Mouse (Mus musculus): ENCODE measurements around the gene Rnf34.

DNA sequence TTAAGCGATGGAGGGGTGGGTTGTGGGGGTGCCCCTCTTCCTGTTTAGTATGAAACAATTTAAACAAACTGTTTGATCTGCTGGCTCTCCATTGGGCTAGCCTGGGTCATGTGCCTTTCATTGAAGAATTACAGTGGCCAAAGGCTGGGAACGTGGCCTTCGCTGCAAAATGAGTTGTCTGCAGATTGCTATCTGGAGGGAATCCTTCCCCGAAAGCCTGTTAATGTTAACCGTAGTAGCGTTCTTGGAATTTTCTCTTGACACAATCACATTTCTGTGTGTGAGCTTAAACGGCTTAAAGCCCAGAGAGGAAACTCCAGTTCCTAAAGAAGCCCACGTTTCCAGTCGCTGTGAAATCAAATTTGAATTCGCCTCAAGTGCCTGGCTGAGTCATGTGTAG is 16.9 kb upstream of the Rnf34 start:
- TF ChIP-seq CTCF (IDR thresholded peaks at IDR 0.05; ENCODE audit: low read depth) (no peak), EP300 (IDR thresholded peaks at IDR 0.05; ENCODE audit: low read depth) (no peak)
